Mouse (Mus musculus): ENCODE data around the gene Obscn.

DNA sequence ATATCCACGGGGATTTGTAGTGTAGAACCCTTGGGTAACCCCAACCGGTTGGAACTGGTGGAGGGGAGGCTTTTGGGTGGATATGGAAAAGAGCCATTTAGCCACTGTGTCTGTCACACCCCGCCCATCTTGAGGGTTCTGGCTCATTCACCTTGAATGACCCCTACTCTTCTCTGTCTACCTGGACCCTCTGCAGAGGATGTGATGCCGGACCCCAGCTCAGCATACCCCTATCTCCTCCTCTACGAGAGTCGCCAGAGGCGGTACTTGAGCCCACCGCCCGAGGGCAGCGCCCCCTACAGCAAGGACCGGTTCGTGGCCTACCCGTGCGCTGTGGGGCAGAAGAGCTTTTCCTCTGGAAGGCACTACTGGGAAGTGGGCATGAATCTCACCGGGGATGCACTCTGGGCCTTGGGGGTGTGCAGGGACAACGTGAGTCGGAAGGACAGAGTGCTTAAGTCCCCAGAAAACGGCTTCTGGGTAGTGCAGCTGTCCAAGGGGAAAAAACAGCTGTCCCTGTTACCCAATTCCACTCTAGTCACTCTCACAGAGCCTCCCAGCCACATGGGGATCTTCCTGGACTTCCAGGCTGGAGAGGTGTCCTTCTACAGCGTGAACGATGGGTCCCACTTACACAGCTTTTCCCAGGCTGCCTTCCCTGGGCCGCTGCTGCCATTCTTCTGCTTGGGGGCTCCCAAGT lies 165.2 kb downstream of the Obscn start:
- TF ChIP-seq POLR2A (IDR thresholded peaks at IDR 0.05; ENCODE audit: low read depth, low read length) (no peak), CTCF (IDR thresholded peaks at IDR 0.05; ENCODE audit: borderline replicate concordance, insufficient read depth, low read length) (no peak)

Data from embryonic fibroblast, embryonic 13.5 days (primary cell).